Mouse (Mus musculus): ENCODE results near the gene Efcab14.

The Efcab14 gene

GRCm38 (mm10) chr4:115737551-115738041 is at the start of gene Efcab14:
Efcab14 (plus strand) TSS chr4:115737744.
- peak; percentile 19 for DNase-seq (ENCODE audit: extremely low read depth, low read depth, low spot score)

DNA sequence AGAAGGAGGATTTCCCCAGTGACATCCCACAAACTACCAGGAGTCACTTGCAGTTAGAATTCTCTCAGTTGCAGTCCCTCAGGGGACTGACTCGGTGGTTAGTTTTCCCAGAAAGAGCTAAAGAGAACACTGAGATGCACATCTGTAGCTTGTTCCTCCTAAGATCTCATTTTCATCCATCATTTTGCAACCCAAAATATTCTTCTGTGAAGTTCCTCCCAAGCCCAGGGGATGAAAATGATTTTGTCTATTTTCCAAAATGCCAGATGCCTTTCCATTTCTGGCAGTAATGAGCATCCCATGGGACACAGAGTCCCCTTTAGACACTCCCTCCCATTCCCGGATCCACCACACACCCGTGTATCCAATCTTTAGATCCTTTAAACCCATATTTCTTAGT is 36.1 kb upstream of the Efcab14 start:
- DNase-seq (ENCODE audit: extremely low read depth, low read depth, low spot score) = no peak

- DNase-seq (ENCODE audit: extremely low read depth, low read depth, low spot score) = no peak
Measured at GRCm38 (mm10) chr4:115703927-115704505, 33.5 kb upstream of the Efcab14 start.

DNA sequence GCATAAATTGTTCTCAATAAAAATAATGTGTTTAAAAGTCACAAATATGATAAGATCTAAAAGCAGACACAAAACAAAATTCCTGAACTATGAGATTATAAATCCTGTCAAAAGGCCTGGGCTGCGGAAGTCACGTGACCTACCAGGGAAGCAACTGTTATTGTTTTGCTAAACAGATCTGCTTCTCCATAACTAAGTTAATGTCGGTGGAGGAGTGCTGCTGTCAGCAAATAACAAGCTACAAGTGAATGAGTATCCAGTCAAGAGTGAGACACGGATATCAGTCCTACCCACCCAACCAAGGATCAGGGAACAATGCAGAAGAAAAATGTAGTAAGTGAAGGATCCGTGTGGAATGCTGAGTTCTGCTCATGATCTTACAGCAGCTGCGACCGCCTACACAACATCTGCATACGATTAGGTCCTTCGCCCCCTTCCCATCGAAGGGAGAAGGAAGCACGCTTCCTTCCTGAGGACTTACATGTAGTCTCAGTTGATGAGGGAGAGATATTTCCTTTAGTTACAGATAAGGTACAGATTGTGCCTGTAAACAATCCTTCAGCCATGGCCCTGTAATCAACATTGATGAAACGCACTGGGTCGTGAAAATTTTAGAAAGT is 28.5 kb upstream of the Efcab14 start:
- DNase-seq (ENCODE audit: extremely low read depth, low read depth, low spot score) = no peak

- no peak for DNase-seq (ENCODE audit: extremely low read depth, low read depth, low spot score)
Measured at GRCm38 (mm10) chr4:115709792-115710418, 27.6 kb upstream of the Efcab14 start.

DNA sequence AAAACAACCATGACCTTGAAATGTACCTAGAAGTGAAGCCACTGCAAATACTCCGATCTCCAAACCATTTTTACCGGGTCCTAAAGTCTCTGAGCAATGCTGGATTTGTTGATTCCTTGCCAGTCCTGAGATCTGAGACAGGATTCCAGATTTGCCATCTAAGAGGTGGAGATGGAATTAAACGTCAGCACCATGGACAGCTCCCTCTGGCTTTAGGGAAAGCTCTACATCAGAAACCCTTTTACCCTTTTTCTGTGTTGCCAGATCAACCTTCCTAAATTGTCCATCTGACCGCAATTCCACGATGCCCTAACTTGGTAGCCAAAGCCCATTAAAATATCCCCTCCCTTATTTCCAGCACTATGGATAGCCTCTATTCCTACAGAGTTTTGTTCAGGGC is 8.8 kb upstream of the Efcab14 start:
- no peak for DNase-seq (ENCODE audit: extremely low read depth, low read depth, low spot score)

GRCm38 (mm10) chr4:115731588-115732222 is 5.8 kb upstream of the Efcab14 start:
- no peak for DNase-seq (ENCODE audit: extremely low read depth, low read depth, low spot score)

DNA sequence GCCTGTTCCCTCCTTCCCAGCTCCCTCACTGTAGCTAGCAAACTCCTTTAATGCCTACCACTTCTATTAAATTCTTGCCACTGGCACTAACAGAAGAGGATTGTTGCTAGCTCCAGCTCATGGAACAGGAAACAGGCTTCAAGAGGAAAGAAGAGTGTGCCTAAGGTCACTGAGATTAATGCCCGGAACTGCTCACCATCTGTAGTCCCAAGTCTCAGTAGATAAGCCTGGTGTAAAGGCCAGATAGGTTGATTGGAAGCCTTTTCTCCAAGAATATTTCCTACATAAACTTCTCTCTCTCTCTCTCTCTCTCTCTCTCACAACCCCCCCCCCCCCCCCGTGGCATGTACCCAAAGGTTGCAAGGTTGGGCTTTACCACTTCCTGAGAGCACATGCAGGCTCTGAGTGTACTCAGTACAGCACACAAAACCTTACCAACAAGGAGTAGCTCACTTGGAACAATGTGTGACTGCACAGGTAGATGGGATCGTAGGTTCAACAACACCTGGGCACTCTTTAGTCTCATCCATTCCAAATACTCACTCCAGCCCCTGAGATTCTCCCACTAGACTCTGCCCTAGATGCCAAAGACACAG is 5.2 kb upstream of the Efcab14 start:
- DNase-seq (ENCODE audit: extremely low read depth, low read depth, low spot score) = no peak

- no peak for DNase-seq (ENCODE audit: extremely low read depth, low read depth, low spot score)
Measured at GRCm38 (mm10) chr4:115733746-115734145, 3.8 kb upstream of the Efcab14 start.

GRCm38 (mm10) chr4:115734867-115735266 is 2.7 kb upstream of the Efcab14 start:
- no peak for DNase-seq (ENCODE audit: extremely low read depth, low read depth, low spot score)

- no peak for DNase-seq (ENCODE audit: extremely low read depth, low read depth, low spot score)
Measured at GRCm38 (mm10) chr4:115738481-115738985, 989 bp downstream of the Efcab14 start.

DNA sequence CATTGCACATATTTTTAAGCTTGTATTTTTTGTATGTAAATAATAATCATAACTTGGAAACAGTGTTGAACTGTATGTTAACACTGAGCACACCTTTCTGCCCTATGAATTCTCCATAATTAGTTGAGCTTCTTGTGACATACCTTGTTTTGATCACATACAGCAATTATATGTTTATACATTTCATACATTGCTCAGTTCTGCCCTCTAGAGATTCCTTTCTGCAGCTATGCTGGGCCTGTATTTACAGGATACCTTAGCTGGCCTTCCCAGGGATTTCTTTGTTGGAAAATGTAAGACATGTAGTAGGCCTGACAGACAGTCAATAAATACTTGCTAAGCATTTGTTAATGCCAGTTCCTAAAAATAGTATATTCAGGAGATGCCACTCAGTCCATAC is 5.1 kb downstream of the Efcab14 start:
- DNase-seq (ENCODE audit: extremely low read depth, low read depth, low spot score) = no peak

DNA sequence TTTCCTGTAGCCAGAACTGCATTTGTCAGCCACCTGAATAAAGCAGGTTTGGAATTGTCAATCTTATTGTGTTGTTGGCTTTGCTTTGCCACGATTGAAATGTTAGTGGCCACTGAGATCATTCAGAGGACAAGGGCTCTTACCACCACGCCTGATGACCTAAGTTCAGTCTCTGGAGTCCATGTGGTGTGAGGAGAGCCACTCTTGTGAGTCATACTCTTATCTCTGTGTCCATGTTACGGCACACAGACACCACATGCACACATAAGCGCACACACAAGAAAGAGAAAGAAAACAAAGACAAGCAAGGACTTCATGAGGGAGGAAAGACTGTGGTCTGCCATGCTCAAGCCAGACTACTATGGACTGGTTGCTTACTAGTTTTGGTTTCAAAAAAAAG is 5.6 kb downstream of the Efcab14 start:
- no peak for DNase-seq (ENCODE audit: extremely low read depth, low read depth, low spot score)

DNA sequence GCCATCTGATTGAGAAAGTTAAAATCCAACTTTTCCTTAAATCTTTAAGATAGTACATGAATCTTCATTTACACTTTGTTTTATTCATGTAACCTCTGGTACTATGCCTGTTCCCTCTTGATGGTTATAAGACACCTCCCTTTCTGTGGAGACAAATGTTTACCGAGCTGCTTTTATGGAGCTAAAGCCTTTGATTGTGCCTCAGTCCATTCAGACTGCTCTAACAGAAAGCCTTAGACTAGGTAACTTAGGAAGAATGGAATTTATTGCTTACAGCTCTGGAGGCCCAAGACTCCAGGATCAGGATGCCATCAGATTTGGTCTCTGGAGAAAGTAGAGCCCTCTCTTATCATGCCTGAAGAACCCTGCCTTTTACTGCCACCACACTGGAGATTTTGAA is 10.6 kb downstream of the Efcab14 start:
- DNase-seq (ENCODE audit: extremely low read depth, low read depth, low spot score) = no peak

- no peak for DNase-seq (ENCODE audit: extremely low read depth, low read depth, low spot score)
Measured at GRCm38 (mm10) chr4:115749336-115749735, 11.8 kb downstream of the Efcab14 start.

DNA sequence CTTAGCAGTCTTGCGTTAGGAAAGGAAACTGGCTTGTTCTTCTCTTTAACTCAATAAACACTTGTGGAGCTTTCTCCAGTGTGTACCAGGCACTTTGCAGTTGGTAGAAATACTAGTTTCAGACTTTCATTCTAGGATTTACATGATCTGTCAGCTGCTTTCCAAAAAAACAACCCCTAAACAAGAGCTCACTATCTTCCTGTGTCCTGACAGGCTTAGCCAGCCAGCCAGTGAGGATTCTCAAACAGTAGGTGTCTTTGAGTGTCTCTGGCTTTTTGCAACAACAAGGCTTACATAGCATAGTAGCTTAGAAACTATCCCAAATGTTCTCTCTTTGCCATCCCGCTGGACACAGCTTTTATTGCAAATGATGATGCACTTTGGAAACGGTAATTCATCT is 16.6 kb downstream of the Efcab14 start:
- DNase-seq (ENCODE audit: extremely low read depth, low read depth, low spot score) = no peak

DNA sequence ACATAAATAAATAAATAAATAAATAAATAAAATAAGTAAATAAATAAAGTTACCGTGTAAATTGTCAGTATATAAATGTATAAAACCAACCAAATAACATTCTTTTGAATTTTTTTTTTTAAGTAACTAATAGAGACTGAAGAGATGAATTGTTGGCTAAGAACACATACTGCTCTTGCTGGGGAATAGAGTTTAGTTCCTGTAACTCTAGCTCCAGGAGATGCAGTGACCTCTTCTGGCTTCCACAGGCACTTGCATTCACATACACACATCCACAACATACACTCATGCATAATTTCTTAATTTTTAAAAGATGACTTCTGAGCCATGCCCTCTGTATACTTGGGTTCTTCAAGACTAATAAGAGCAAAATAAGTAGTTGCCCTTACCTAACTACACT is 17.3 kb downstream of the Efcab14 start:
- DNase-seq (ENCODE audit: extremely low read depth, low read depth, low spot score) = no peak

DNA sequence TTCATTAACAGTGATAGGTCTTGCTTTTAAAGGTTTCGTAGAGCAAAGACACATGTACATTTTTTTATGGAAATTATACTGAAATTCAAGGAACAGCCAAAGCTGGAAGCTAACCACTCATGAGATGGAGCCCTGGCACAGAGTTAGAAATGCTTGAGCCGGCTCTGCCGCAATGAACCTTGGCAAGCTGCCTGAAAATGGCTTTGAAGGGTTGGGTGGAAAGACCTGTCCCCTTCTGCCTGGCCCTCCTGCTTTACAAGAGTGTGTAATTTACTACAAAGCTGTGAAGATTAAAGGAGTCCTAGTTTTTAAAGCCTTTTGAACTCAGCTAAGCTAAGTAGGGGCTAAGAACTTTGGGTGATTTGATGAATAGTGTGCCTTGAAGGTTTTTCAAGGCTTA is 23.7 kb downstream of the Efcab14 start:
- DNase-seq (ENCODE audit: extremely low read depth, low read depth, low spot score) = no peak

DNA sequence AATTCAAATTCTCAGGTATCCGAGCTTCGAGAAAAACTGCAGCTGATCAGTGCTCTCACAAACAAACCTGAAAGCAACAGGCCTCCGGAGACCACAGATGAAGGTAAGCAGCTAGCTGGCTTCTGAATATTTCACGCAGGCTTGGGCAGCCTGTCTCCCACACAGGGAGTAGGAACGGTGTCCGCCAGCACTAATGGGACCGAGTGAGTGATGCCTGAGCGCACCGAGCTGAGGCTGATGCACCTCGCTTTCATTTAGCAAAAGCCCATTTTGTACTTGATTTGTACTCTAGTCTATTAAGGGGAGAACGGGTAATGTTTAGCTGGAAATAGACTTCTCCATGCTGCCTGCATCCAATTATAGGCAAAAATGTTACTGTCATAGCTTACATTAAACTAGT is 27.0 kb downstream of the Efcab14 start:
- no peak for DNase-seq (ENCODE audit: extremely low read depth, low read depth, low spot score)

GRCm38 (mm10) chr4:115767647-115768467 is 30.3 kb downstream of the Efcab14 start:
- no peak for DNase-seq (ENCODE audit: extremely low read depth, low read depth, low spot score)

- DNase-seq (ENCODE audit: extremely low read depth, low read depth, low spot score) = peak; percentile 39
Measured at GRCm38 (mm10) chr4:115775056-115775455, 37.5 kb downstream of the Efcab14 start.

All from fat pad, adult 2 months (tissue).